Mouse (Mus musculus): ENCODE results near the gene Gtf2ird2.

GRCm38 (mm10) chr5:134221278-134221677, 37.5 kb downstream of the Gtf2ird2 start:
- TF ChIP-seq CTCF (IDR thresholded peaks at IDR 0.05; ENCODE audit: insufficient read depth, low read depth, low read length) (no peak), POLR2A (IDR thresholded peaks at IDR 0.05; ENCODE audit: insufficient read depth, low read depth, low read length) (no peak)

All from olfactory bulb, adult 2 months (tissue).